Mouse (Mus musculus): ENCODE results near the gene Slc4a8. TPM values are rescaled to one million over a fixed set of nuclear protein-coding genes. Genes with fewer than 3 reads are reported as not detected.
A peak's percentile ranks its signal among the peaks of the same experiment; 100 is the strongest.
"Not testable (repeated sequence)": the region's sequence is repeated elsewhere in the genome, so short reads cannot be mapped to it uniquely, and the experiment has no call there.

The Slc4a8 gene
- polyA plus RNA-seq, 1 experiment from 2014 or later = 11.2 TPM

GRCm38 (mm10) chr15:100773859-100774258, 12.3 kb downstream of the Slc4a8 start:
- H3K4me3 ChIP-seq (ENCODE audit: low read depth, low read length); H3K27me3 ChIP-seq (replicated peaks; ENCODE audit: control insufficient read depth, insufficient read depth, low read length); H3K9ac ChIP-seq (ENCODE audit: low read length); H3K36me3 ChIP-seq (ENCODE audit: control insufficient read depth, insufficient read depth, low read length); H3K9me3 ChIP-seq (replicated peaks; ENCODE audit: control insufficient read depth, low read length); H3K4me2 ChIP-seq (ENCODE audit: low read length); DNase-seq (ENCODE audit: low spot score); H3K4me1 ChIP-seq (ENCODE audit: control insufficient read depth, insufficient read depth, low read length); ATAC-seq; H3K27ac ChIP-seq (ENCODE audit: low read depth, low read length): not testable (repeated sequence)
- 95% methylated on average over 6 of the region's 6 CpGs for WGBS

DNA sequence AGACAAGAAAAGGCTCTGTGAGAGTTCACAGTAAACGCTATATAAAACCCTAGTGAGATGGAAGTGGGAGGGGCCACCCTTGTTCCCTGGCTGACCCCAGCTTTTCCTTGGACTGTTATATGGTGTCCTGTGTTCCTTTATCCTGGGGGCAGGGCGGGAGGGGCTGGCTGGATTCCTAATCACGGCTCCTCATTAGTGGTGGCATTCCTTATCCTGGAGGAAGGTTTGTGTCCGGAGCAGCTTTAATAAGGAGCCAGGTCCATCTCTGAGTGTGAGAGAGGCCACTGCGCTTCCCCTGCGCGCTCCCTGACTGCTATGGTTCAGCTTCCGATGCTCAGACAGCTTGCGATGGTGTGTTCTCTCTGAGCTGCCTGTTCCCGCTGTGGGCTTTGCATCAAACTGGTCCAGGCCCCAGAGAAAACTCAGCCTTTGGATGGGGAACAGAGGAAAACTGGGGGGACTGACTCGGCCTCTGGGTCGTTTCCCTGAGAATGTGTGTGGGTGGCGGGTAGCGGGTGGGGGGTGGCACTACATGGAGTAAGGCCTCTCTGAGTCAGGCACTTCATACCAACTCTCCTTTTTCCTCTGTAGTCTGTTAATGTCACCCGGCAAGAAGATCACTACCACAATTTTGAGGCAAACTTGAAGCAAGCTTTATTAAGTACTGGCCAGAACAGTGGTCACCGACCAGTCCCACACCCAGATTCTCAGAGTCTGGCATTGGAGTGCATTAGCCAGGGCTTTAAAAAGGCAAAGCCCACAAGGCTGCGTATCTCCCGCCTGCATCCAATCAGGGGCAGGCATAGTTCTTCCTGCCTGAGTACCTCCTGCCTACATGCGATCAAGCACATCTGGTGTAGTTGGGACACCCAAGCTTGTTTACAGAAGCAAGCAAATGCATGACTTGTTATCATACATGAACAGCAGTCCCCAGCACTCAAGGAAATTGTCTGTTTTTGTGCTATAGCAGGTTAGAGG, 13.9 kb downstream of the Slc4a8 start:
- no peak for DNase-seq (ENCODE audit: low spot score)

GRCm38 (mm10) chr15:100776424-100776823, 14.9 kb downstream of the Slc4a8 start:
- no peak overlapping the region for H3K4me2 ChIP-seq (ENCODE audit: low read length)
- no peak for DNase-seq (ENCODE audit: low spot score)
- no peak for ATAC-seq
- no peaks in the 10 kb centered on the region for H3K9me3 ChIP-seq (replicated peaks; ENCODE audit: control insufficient read depth, low read length)
- no peak overlapping the region for H3K4me3 ChIP-seq (ENCODE audit: low read depth, low read length)
- no peak overlapping the region for H3K9ac ChIP-seq (ENCODE audit: low read length)
- peaks cover 5% of the 10 kb centered on the region; the same call in 1 of the 2 replicates for H3K36me3 ChIP-seq (ENCODE audit: control insufficient read depth, insufficient read depth, low read length)
- no peaks in the 10 kb centered on the region for H3K27me3 ChIP-seq (replicated peaks; ENCODE audit: control insufficient read depth, insufficient read depth, low read length)
- WGBS = 91% methylated on average over 3 of the region's 3 CpGs
- H3K4me1 ChIP-seq (ENCODE audit: control insufficient read depth, insufficient read depth, low read length) = no peaks in the 10 kb centered on the region
- no peak overlapping the region for H3K27ac ChIP-seq (ENCODE audit: low read depth, low read length)

More for the DNA sequence above, 13.9 kb downstream of the Slc4a8 start:
- peaks cover 5% of the 10 kb centered on the region; the same call in 1 of the 2 replicates for H3K36me3 ChIP-seq (ENCODE audit: control insufficient read depth, insufficient read depth, low read length)
- H3K27me3 ChIP-seq (replicated peaks; ENCODE audit: control insufficient read depth, insufficient read depth, low read length) = no peaks in the 10 kb centered on the region
- no peak overlapping the region for H3K4me3 ChIP-seq (ENCODE audit: low read depth, low read length)
- H3K9ac ChIP-seq (ENCODE audit: low read length) = no peak overlapping the region
- no peaks in the 10 kb centered on the region for H3K4me1 ChIP-seq (ENCODE audit: control insufficient read depth, insufficient read depth, low read length)
- H3K27ac ChIP-seq (ENCODE audit: low read depth, low read length) = no peak overlapping the region
- no peak overlapping the region for H3K4me2 ChIP-seq (ENCODE audit: low read length)
- ATAC-seq = no peak
- H3K9me3 ChIP-seq (replicated peaks; ENCODE audit: control insufficient read depth, low read length) = no peaks in the 10 kb centered on the region
- WGBS = 33% methylated on average over 19 of the region's 19 CpGs

GRCm38 (mm10) chr15:100777020-100778016, 15.8 kb downstream of the Slc4a8 start:
- 57% methylated on average over 32 of the region's 32 CpGs for WGBS
- peak overlapping the region; percentile 33; the same call in 1 of the 2 replicates for H3K27ac ChIP-seq (ENCODE audit: low read depth, low read length)
- no peaks in the 10 kb centered on the region for H3K9me3 ChIP-seq (replicated peaks; ENCODE audit: control insufficient read depth, low read length)
- H3K36me3 ChIP-seq (ENCODE audit: control insufficient read depth, insufficient read depth, low read length) = peaks cover 5% of the 10 kb centered on the region; the same call in 1 of the 2 replicates
- no peak overlapping the region for H3K4me3 ChIP-seq (ENCODE audit: low read depth, low read length)
- no peaks in the 10 kb centered on the region for H3K4me1 ChIP-seq (ENCODE audit: control insufficient read depth, insufficient read depth, low read length)
- no peaks in the 10 kb centered on the region for H3K27me3 ChIP-seq (replicated peaks; ENCODE audit: control insufficient read depth, insufficient read depth, low read length)
- H3K4me2 ChIP-seq (ENCODE audit: low read length) = no peak overlapping the region
- DNase-seq (ENCODE audit: low spot score) (peak; percentile 35), ATAC-seq (no peak)
- no peak overlapping the region; the same call in 1 of the 2 replicates for H3K9ac ChIP-seq (ENCODE audit: low read length)

DNA sequence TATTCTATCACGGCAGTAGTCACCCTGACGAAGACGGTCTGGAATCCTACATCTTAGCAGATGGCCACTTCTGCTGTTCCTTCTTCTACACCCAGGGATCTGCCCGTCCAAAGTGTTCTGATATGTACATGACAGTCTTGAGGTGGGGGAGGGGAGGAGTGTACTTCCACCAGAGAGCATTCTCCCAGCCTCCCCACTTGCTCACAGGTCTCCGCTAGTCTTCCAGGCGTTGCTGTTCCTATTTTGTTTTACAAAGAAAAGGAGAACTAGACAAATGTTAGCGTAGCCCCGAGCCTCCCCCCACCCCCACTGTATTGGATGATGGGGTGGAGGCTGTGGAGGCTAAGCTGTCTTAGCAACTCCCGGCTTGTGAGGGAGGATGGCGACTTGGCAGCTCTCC, 18.3 kb downstream of the Slc4a8 start:
- Histone ChIP-seq H3K9ac (ENCODE audit: low read length) (no peak overlapping the region), H3K4me2 (ENCODE audit: low read length) (no peak overlapping the region), H3K4me3 (ENCODE audit: low read depth, low read length) (no peak overlapping the region), H3K4me1 (ENCODE audit: control insufficient read depth, insufficient read depth, low read length) (no peaks in the 10 kb centered on the region), H3K27me3 (replicated peaks; ENCODE audit: control insufficient read depth, insufficient read depth, low read length) (no peaks in the 10 kb centered on the region), H3K36me3 (ENCODE audit: control insufficient read depth, insufficient read depth, low read length) (peaks cover 18% of the 10 kb centered on the region; the same call in 1 of the 2 replicates), H3K27ac (ENCODE audit: low read depth, low read length) (no peak overlapping the region), H3K9me3 (replicated peaks; ENCODE audit: control insufficient read depth, low read length) (no peaks in the 10 kb centered on the region)
- DNase-seq (ENCODE audit: low spot score) (no peak), ATAC-seq (no peak)
- WGBS = 56% methylated on average over 10 of the region's 10 CpGs

- Histone ChIP-seq H3K9me3 (replicated peaks; ENCODE audit: control insufficient read depth, low read length) (no peaks in the 10 kb centered on the region), H3K9ac (ENCODE audit: low read length) (no peak overlapping the region), H3K27me3 (replicated peaks; ENCODE audit: control insufficient read depth, insufficient read depth, low read length) (no peaks in the 10 kb centered on the region), H3K4me3 (ENCODE audit: low read depth, low read length) (no peak overlapping the region), H3K36me3 (ENCODE audit: control insufficient read depth, insufficient read depth, low read length) (peaks cover 36% of the 10 kb centered on the region), H3K4me1 (ENCODE audit: control insufficient read depth, insufficient read depth, low read length) (no peaks in the 10 kb centered on the region), H3K27ac (ENCODE audit: low read depth, low read length) (no peak overlapping the region), H3K4me2 (ENCODE audit: low read length) (no peak overlapping the region)
- WGBS = 91% methylated on average over 13 of the region's 13 CpGs
- DNase-seq (ENCODE audit: low spot score) (no peak), ATAC-seq (no peak)
These were observed 21.9 kb downstream of the Slc4a8 start for GRCm38 (mm10) chr15:100783244-100783987.

DNA sequence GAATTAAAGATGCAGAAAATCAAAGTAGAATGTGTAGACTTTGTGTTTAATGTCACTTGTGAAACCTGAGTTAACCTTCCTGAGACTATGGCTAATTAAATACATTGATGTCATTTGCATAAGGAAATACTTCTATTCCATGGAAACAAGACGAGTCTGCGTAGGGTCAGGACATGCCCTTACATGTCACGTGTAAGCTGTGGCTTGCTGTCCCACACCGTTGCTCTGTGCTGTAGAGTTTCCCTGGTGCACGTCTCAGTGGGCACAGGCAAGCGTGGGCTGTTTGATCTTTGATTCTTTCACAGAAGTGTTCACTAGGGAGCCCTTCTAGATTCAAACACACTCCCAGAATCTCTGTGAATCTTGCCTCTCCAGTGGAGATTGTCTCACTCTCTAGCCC, 28.7 kb downstream of the Slc4a8 start:
- Histone ChIP-seq H3K9me3 (replicated peaks; ENCODE audit: control insufficient read depth, low read length) (no peaks in the 10 kb centered on the region), H3K9ac (ENCODE audit: low read length) (no peak overlapping the region), H3K27me3 (replicated peaks; ENCODE audit: control insufficient read depth, insufficient read depth, low read length) (no peaks in the 10 kb centered on the region), H3K4me3 (ENCODE audit: low read depth, low read length) (no peak overlapping the region), H3K27ac (ENCODE audit: low read depth, low read length) (no peak overlapping the region), H3K36me3 (ENCODE audit: control insufficient read depth, insufficient read depth, low read length) (peaks cover 49% of the 10 kb centered on the region), H3K4me2 (ENCODE audit: low read length) (no peak overlapping the region), H3K4me1 (ENCODE audit: control insufficient read depth, insufficient read depth, low read length) (no peaks in the 10 kb centered on the region)
- DNase-seq (ENCODE audit: low spot score) (no peak), ATAC-seq (no peak)
- WGBS = 90% methylated on average over 6 of the region's 6 CpGs

- 54% methylated on average over 2 of the region's 2 CpGs for WGBS
- H3K36me3 ChIP-seq (ENCODE audit: control insufficient read depth, insufficient read depth, low read length) = peaks cover 52% of the 10 kb centered on the region
- no peak for DNase-seq (ENCODE audit: low spot score)
- H3K27ac ChIP-seq (ENCODE audit: low read depth, low read length) = no peak overlapping the region
- H3K27me3 ChIP-seq (replicated peaks; ENCODE audit: control insufficient read depth, insufficient read depth, low read length) = no peaks in the 10 kb centered on the region
- no peak overlapping the region for H3K9ac ChIP-seq (ENCODE audit: low read length)
- no peak for ATAC-seq
- H3K9me3 ChIP-seq (replicated peaks; ENCODE audit: control insufficient read depth, low read length) = no peaks in the 10 kb centered on the region
- no peak overlapping the region for H3K4me2 ChIP-seq (ENCODE audit: low read length)
- no peak overlapping the region for H3K4me3 ChIP-seq (ENCODE audit: low read depth, low read length)
- no peaks in the 10 kb centered on the region for H3K4me1 ChIP-seq (ENCODE audit: control insufficient read depth, insufficient read depth, low read length)
These were observed 30.8 kb downstream of the Slc4a8 start for GRCm38 (mm10) chr15:100792324-100792723.
